Mouse (Mus musculus): ENCODE measurements around the gene Sema4f.

- no peak for TF ChIP-seq CTCF (IDR thresholded peaks at IDR 0.05; ENCODE audit: low read depth)
- TF ChIP-seq EP300 (IDR thresholded peaks at IDR 0.05; ENCODE audit: low read depth): no peak
These were observed 32.6 kb downstream of the Sema4f start for GRCm38 (mm10) chr6:82906985-82907384.
